Mouse (Mus musculus) yolk sac, embryonic 10.5 days (tissue): Measurements from ENCODE around the gene Lgi2.

Experiments used
- DNase-seq: peaks from one replicate; pipeline ENCODE4 v3.0.0-alpha.2; 2017; ENCODE audit warnings: low spot score

Lgi2 gene

DNA sequence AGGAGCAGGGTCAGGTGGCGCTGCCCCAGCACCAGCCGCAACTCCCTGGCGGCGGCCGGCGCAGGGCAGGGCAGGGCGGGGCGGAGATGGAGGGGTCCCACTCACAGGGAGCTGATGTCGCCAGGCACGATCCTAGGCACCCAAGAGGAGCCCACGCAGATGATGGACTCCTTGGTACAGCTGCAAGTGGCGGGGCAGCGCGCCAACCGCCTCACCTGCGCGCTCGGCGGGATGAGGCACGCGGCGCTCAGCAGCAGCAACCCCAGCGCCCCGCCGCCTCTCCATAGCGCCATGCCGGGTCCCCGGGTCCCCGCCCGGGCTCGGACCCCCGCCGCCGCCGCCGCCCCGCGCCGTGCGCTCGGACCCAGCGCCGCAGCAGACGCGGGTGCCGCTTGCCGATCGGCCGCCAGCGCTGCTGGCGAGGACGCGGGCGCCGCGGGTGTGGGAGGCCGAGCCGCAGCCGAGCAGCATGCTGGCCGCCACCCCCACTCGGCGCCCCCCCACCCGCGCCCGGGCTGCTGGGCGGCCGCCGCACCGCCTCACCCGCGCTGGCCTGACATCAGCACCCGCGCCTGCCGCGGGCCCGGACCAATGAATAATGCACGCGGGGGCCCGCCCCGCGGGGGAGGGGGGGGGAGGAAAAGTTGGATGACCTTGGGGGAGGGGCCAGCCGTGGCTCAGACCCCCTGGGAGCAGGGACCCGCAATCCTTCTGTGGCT lies at the start of gene Lgi2:
Gene Lgi2, minus strand, starts transcription at position 650 of the 719 bp plus-strand sequence.
- peak; percentile 23 for DNase-seq

DNA sequence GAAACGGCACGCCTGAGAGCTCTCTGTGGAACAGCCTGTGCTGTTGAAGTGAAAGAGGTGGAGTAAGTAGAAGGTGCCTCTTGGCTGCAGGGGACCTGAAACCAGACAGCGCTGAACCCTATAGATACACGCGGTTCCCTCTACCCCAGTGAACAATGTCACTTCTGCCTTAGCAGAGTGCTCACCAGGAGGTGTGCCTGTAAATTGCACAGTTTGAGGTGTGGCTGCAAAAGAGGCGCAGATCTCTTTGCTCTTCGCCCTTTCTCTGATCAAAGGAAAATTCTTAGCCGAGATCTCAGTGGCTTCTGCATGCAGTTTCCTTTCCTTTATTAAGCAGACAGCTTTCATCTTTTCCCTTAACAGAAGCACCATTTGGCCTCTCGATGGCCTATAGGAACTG lies 49.2 kb upstream of the Lgi2 start:
- DNase-seq, result no peak

DNA sequence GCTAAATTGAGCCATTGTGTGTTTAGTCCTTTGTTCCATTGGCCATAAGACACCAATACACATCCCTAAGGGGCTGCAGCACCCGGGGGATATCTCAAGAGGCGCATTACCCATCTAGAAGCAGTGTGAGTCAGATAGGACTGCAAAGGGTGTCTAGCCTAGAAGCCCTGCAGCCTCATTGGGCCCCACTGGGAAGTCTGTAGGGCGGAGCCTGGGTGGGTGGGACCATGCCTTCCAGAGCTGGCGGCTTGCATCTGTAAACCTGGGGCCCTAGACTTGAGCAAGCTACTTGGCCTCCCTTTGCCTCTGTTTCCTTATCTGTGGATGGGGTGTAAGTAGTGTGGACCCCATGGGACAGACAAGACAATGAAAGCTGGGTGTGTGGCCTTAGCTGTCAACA lies 48.4 kb upstream of the Lgi2 start:
- DNase-seq, result no peak

DNA sequence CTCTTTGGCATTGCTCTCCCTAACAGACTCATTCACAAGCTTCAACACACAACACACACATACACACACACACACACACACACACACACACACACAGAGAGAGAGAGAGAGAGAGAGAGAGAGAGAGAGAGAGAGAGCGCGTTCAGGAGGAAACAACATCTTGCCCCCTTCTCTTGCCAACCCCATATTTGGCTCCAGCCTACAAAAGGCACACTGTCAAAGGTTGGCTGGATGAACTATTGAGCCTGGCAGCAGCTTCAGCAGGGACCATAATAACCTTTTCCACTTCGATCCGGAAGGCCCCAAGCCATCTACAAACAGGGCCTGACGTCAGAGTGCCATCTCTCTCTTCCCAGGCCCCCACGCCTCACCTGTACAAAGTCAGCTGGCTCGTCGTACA lies 46.5 kb upstream of the Lgi2 start:
- no peak for DNase-seq

DNA sequence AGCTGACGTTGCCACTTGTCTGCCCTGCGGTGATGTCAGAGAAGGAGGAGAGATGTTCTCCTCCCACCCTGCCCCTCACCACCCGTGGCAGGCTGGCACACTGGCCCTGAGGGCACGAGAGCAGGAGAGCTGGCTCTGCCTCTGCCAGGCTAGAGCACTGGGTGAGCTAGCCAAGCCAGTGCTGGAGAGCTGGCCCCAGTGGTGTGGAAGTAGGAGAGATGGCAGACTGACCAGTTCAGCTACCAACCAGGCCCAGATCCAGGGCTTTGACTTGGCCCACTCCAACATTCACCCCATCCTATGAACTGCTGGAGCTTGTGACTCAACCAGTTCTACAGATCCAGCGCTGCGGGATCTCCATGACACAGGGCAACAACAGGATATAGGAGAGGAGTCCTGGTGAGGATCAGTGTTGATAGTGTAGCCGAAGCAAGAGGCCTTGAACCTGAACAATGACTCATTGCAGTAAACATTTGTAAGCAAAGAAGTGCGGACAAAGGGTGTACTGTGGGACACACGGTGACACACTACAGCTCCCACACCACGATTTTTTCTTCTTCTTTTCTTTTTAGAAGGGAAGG lies 45.1 kb upstream of the Lgi2 start:
- DNase-seq, result no peak

DNA sequence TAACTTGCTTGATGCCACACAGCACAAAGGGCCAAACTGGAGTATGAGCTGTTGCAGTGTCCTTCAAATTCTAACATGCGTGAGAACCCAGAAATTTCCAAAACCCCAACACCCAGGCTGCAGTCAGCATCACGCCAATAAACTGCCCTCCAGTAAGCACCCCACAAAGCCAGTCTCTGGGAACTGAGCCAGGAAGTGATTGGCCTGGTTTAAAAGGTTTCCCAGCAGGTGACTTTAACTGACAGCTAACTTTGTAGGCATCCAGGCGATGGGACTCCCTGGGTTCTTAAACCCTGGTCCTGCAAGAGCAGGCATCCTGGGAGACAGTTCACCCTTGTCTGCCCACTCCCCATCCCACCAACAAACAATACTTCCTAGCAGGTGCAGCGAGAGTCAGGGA lies 44.0 kb upstream of the Lgi2 start:
- no peak for DNase-seq

DNA sequence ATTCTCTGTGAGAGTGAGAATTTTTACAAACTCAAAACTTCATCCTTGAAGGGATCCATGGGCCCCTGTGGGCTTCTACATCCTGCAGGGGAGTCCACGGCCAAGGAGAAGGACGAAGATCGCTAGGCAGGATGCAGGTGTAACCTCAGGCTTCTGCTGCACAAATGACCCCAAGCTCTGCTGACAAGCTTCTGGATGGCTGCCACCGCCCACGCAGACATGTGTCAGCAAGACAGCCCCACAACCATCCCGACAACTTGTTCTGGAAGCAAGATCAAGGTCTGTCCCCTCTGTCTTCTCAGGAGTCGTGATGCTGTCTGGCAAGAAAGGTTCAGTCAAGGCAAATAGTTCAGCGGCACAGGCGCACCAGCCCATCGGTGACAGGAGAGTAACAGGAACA lies 43.4 kb upstream of the Lgi2 start:
- no peak for DNase-seq

DNA sequence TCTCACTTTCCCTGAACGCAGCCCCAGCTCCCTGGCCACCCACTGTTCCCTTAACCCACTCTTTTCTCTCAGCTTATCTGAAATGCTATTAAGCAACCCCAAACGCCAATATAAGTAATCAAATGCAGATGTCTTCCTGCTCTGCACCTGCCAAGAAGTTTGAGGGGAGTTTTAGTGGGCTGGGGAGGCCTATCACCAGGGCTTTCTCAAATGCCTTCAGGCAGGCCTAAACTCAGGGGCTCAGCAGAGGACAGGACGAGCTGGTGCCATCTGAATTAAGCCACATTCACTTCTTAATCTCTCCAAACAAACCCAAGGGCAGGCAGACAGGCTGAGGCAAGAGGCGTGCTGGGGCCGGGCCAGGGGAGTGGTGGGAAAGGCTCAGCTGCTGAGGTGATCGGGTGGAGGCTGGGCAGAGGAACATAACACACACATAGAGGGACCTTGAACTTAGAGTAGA lies 38.4 kb upstream of the Lgi2 start:
- DNase-seq, result no peak

DNA sequence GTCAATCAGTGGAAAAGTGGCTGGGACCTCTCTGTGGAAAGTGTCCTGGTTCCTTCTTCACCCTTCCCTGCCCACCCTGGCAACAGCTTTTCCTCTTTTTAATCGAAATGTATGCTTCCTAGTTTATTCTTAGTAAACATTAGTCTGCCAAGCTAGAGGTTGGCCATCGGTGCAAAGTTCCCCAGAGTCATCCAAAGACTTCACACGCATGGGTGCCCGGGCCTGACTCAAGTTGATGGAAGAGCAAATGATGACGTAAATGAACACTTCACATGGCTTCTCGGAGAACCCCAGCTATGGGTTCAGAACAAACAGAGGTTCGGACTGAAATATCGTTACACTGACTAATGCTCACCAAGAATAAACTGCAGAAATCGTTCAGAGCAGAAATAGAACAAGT lies 24.4 kb upstream of the Lgi2 start:
- DNase-seq, result no peak

DNA sequence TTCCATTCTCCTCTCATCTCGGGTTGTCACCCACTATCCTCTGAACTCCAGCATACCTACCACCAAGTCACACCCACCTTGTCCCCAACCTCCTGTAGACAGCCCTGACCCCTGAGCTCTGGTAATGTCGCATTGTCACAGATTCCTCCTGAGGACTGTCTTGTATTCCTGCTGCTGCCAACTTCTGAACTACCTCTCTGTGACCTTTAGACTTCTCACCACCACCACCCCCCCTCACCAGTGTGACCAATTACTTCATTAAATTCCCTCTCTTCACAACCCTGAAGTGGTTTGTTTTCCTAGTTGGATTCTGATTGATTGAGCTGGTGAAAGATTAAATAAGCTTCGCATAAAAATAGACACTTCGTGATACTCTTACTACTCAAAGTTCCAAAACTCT lies 22.4 kb upstream of the Lgi2 start:
- DNase-seq, result no peak

DNA sequence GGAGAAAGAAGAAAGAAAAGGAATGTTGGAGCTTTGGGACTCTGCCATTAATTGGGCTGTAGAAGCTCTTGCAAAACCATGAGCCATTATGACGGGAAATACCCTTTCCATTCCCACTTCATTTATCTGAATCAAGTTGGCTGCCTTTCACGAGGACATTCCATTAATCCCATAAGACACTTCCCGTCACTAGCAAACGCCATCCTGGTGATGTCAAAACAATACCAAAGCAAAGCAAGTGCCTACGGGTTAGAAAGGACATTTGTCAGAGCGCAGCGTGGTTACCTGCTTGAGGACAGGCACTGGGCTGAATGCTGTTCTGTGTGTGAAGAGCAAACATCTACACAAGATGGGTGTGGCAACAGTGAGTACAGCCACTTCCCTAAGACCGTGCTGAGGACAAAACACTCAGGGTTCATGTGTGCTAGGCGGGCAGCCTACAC lies 21.1 kb upstream of the Lgi2 start:
- no peak for DNase-seq

DNA sequence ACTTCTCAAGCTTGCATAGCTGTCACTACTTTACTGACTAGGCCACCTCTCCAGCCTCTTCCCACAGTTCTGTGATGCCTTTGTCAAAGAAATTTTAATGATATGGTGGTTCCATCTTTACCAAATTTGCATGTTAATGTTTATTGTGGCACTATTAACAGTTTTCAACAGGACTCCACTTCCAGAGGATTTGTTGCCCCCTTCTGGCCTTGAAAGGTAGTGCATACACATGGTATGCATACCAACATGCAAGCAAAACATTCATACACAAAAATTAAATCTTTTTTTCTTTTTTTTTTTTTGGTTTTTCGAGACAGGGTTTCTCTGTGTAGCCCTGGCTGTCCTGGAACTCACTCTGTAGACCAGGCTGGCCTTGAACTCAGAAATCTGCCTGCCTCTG lies 6.3 kb upstream of the Lgi2 start:
- no peak for DNase-seq

DNA sequence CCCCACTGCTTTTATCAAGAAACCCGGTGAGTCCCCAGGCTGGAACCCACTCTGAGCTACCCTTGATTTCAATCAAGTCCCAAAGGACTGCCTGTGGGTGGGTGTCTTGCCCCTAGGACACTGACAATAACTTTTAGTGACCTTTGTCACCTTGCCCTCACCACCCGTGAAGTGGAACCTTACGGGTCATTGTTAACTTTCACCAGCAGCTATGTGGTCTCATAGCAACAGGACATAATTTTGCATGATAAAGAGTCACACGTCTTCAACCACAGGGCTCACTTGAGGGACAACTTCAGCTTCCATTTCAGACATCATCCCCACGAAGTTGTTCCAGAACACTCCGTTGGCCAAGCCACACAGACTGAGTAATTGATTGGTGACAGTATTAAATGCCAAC lies 4.5 kb upstream of the Lgi2 start:
- no peak for DNase-seq

DNA sequence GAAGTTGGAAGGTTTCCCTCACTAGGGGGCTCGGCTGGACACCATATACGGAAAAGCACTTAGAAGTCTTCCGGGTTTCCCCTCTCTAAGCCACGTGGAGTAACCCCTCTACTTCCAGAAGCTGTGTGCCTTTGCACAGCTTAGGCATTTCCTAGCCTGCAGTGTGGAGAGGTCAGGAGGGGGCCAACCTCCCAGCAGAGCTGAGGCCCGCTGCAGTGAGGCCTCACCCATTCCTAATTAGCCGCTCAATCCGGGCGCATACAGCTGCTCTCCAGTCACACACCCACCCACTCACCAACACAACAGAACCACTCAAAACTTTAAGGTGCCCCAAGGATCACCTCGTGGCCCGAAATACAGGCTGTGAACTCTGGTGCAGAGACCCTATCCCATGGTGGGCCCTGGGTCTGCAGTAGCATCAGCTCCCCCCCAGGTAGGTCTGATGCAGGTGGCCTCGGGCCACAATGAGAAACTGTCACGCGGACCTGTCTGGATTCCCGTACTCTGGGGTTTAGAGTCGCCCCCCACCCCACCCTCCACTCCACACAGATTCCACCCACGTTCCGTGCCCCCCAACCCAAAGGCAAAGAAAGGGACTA lies 949 bp downstream of the Lgi2 start:
- DNase-seq, result peak; percentile 13

DNA sequence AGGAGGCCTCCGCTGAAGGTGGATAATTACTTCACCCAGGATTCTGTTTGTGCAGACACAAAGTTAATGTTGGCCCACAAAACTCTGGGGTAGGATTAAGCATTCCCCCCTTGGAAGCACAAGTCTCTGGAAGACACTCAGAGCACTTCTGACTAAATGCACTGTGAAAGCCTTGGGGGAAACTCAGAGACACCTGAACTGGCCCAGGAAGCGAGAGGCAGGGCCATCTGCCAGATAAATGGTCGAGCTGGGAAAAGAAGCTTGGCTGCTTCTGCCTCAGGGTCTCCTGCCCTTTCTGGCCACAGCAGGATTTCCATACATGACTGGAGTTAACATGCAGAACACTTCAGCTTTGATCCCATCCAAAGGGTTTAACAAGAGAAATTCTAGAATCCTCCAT lies 1.9 kb downstream of the Lgi2 start:
- no peak for DNase-seq

DNA sequence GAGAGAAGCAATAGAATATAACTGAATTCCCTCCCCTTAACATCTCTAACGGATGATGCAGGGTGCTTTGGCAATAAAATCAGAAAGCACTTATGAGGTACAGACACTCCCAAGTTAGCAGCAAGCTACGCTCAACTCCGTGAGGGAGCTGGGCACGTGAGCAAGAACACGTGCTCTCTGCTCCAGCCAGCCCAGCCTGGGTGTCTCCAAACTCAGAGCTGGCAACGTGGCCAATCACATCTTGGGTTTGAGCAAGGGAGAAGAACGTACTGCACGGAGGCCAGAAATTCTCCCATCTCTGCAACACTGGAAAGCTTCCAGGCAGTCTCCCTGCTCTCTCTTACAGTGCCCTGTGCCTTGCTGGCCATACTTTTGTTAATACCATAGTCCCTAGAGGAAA lies 6.0 kb downstream of the Lgi2 start:
- DNase-seq, result no peak

DNA sequence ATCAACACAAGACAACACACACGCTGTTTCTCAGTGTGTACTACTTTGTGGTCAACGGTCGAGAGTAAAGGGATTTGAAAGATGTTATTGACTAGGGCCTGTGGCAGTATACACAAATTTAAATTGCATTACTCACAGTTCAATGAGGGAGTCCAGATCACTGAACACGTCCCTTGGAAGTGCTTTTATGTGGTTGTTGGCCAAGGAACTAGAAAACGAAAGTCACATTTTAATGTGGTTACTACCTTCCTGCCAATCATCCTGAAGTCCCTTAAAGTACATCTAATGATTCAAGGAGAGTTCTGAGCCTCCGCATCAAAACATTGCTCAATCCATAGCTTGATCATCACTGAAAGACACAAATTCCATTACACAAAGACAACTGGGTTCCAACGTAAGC lies 10.7 kb downstream of the Lgi2 start:
- no peak for DNase-seq

DNA sequence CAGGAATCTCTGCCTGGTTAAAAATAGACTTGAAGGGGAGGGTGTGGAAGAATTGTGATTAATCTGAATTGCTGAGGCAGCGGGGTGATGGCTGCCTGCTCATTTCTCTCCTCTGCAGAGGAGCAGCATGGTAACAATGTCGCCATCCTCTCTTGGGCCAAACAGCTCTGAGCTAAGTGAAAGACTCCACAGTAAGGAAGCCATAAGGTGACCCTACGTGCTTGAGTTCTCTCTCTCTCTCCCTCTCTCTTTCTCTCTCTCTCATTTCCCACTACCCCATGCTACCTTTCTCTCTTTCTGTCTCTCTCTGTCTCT lies 15.0 kb downstream of the Lgi2 start:
- DNase-seq, result no peak

DNA sequence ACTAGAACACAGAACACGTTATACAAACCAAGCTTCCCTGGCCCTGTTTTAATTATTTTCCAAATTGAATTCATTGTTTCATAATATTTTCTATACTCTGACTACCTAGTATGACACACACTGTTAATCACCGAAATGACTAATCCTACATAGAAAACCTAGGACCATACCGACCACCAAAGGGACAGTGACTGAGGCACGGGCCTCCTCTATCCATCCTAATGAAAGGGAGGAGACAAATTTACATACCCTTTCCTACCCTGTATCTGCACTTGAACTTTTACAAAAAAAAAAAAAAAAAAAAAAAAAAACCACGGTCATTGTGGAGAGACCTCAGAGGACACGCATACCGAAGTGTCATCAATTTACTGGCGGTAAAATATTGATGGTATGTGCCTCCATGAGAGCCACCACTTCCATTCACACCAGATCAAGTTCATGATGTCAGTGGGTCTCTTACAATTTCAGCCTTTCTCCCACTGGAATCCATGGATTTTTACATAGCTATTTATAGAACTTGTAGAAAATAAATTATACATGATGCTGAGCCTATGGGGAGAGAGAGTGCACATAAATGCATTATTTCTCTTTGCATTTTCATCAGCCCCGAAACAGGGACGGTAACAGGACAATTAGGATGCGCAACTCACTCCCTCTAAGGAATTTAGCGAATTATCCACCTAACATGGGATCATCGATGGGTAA lies 15.5 kb downstream of the Lgi2 start:
- no peak for DNase-seq

DNA sequence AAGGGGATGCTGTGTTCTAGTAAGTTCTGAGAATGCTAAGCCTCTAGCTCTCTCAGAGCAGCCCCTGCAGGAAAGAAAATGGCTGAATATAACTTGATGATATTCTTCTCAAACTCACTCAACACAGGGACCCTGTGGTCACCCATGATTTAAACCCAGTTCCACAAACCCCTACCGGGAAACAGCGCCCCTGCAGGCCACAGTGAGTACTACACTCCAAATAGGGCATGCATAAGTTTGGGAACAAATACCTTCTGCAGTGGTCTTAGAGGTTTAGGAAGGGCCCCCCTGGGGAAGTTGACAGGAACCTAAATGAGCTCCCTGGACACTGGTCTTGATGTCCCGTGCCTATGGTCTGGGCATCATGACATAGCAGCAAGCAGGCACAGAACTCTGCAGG lies 19.3 kb downstream of the Lgi2 start:
- no peak for DNase-seq

DNA sequence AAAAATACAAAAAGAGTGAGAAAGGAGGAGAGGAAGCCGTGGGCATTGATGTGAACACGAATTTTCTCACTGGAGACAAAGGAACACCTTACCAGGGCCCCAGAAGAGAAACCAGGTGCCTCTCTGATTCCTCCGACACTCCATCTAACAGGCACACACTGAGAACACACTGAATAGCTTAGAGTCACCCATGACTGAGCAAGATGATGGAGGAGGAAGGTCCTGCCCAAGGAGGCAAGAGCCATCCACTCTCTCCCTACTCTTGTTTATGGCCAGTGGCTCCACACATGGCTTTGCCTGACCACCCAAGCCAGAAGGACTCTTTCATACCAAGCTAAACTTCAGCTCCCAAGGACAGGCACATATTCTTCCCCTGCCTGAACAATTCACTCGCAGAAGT lies 22.5 kb downstream of the Lgi2 start:
- DNase-seq, result no peak

DNA sequence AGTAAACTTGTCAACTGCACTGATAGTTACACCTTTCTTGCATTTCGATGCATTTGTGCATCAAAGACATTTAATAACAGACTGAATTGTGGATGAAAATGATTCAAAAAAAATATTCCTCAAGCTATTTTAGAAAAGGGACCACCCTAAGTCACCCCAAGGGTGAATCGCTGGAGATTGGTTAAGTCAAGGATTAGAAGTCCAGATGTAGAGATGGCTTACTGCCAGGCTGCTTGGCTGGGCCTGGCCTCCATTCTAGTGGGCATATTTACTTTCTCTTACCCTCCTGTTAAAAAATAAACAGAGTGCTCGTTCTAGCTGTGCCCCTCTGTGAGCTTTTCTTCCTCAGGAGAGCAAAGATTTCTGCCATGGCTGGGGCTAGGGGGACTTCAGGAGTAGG lies 26.1 kb downstream of the Lgi2 start:
- DNase-seq, result no peak

DNA sequence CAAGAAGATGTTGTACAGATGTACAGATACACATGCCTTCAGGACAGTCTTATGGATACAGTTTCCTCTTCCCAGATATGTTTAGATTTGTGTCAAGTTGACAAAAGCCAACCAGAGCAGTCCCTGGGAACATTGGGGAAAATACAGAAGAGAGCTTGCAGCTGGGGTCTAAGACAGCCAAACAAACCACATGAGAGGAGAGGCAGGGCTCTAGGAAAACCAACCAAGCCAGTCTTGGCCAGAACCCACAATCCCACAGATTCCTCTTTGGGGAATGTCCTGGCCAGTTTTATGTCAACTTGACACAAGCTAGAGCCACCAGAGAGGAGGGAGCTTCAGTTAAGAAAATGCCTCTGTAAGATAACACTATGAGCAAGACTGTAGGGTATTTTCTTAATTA lies 26.8 kb downstream of the Lgi2 start:
- peak; percentile 26 for DNase-seq
